Mouse (Mus musculus): ENCODE measurements around the gene Runx2. TPM values are rescaled to one million over a fixed set of nuclear protein-coding genes. Genes with fewer than 3 reads are reported as not detected.

Runx2 gene
- polyA plus RNA-seq, 1 experiment from 2014 or later = 0.41 TPM

- H3K9ac ChIP-seq = no peak overlapping the region
- WGBS = 60% methylated on average over 2 of the region's 2 CpGs
Measured at GRCm38 (mm10) chr17:44728464-44728863, 86.1 kb downstream of the Runx2 start.

GRCm38 (mm10) chr17:44727675-44728074 is 86.9 kb downstream of the Runx2 start:
- Histone ChIP-seq H3K36me3 (no peaks in the 10 kb centered on the region), H3K4me2 (no peak overlapping the region), H3K4me3 (no peak overlapping the region), H3K9me3 (no peaks in the 10 kb centered on the region), H3K4me1 (replicated peaks) (no peaks in the 10 kb centered on the region), H3K27ac (replicated peaks) (no peak overlapping the region), H3K27me3 (peaks cover 19% of the 10 kb centered on the region), H3K9ac (no peak overlapping the region)
- no peak for ATAC-seq (ENCODE audit: low FRiP score, low read depth)

More at GRCm38 (mm10) chr17:44728464-44728863, 86.1 kb downstream of the Runx2 start:
- ATAC-seq (ENCODE audit: low FRiP score, low read depth) = no peak
- Histone ChIP-seq H3K27ac (replicated peaks) (no peak overlapping the region), H3K36me3 (no peaks in the 10 kb centered on the region), H3K9me3 (no peaks in the 10 kb centered on the region), H3K4me3 (no peak overlapping the region), H3K27me3 (peaks cover 25% of the 10 kb centered on the region), H3K4me2 (no peak overlapping the region), H3K4me1 (replicated peaks) (no peaks in the 10 kb centered on the region)

GRCm38 (mm10) chr17:44724805-44725480 is 89.7 kb downstream of the Runx2 start:
- Histone ChIP-seq H3K27ac (replicated peaks) (no peak overlapping the region), H3K36me3 (no peaks in the 10 kb centered on the region), H3K4me1 (replicated peaks) (no peaks in the 10 kb centered on the region), H3K4me3 (no peak overlapping the region), H3K9me3 (no peaks in the 10 kb centered on the region), H3K9ac (no peak overlapping the region), H3K4me2 (no peak overlapping the region), H3K27me3 (peaks cover 5% of the 10 kb centered on the region; the same call in 1 of the 2 replicates)
- ATAC-seq (ENCODE audit: low FRiP score, low read depth) = no peak
- 94% methylated on average over 16 of the region's 16 CpGs for WGBS

GRCm38 (mm10) chr17:44724255-44724654 is 90.3 kb downstream of the Runx2 start:
- Histone ChIP-seq H3K9me3 (no peaks in the 10 kb centered on the region), H3K27ac (replicated peaks) (no peak overlapping the region), H3K27me3 (peaks cover 3% of the 10 kb centered on the region; the same call in 1 of the 2 replicates), H3K9ac (no peak overlapping the region), H3K4me3 (no peak overlapping the region), H3K4me2 (no peak overlapping the region), H3K4me1 (replicated peaks) (no peaks in the 10 kb centered on the region), H3K36me3 (no peaks in the 10 kb centered on the region)
- ATAC-seq (ENCODE audit: low FRiP score, low read depth) = no peak
- 92% methylated on average over 11 of the region's 11 CpGs for WGBS

- Histone ChIP-seq H3K27ac (replicated peaks) (no peak overlapping the region), H3K4me3 (no peak overlapping the region), H3K36me3 (no peaks in the 10 kb centered on the region), H3K27me3 (no peaks in the 10 kb centered on the region), H3K9me3 (no peaks in the 10 kb centered on the region), H3K4me1 (replicated peaks) (peaks cover 4% of the 10 kb centered on the region; the same call in 1 of the 2 replicates), H3K9ac (no peak overlapping the region), H3K4me2 (no peak overlapping the region)
- 72% methylated on average over 8 of the region's 8 CpGs for WGBS
- ATAC-seq (ENCODE audit: low FRiP score, low read depth) = no peak
Measured at GRCm38 (mm10) chr17:44722103-44722792, 92.3 kb downstream of the Runx2 start.

GRCm38 (mm10) chr17:44718591-44718990 is 96.0 kb downstream of the Runx2 start:
- Histone ChIP-seq H3K36me3 (no peaks in the 10 kb centered on the region), H3K4me3 (no peak overlapping the region), H3K4me2 (no peak overlapping the region), H3K27ac (replicated peaks) (no peak overlapping the region), H3K9me3 (no peaks in the 10 kb centered on the region), H3K27me3 (no peaks in the 10 kb centered on the region), H3K4me1 (replicated peaks) (peaks cover 4% of the 10 kb centered on the region; the same call in 1 of the 2 replicates), H3K9ac (no peak overlapping the region)
- 76% methylated on average over 6 of the region's 6 CpGs for WGBS
- ATAC-seq (ENCODE audit: low FRiP score, low read depth) = no peak

GRCm38 (mm10) chr17:44718036-44718435 is 96.6 kb downstream of the Runx2 start:
- Histone ChIP-seq H3K36me3 (no peaks in the 10 kb centered on the region), H3K27me3 (no peaks in the 10 kb centered on the region), H3K4me2 (no peak overlapping the region), H3K9ac (no peak overlapping the region), H3K9me3 (no peaks in the 10 kb centered on the region), H3K4me3 (no peak overlapping the region), H3K4me1 (replicated peaks) (peaks cover 4% of the 10 kb centered on the region; the same call in 1 of the 2 replicates), H3K27ac (replicated peaks) (no peak overlapping the region)
- ATAC-seq (ENCODE audit: low FRiP score, low read depth) = no peak; the same call in 1 of the 2 replicates
- WGBS = 40% methylated on average over 6 of the region's 6 CpGs

- Histone ChIP-seq H3K4me1 (replicated peaks) (peaks cover 8% of the 10 kb centered on the region), H3K9ac (no peak overlapping the region), H3K27ac (replicated peaks) (no peak overlapping the region), H3K4me3 (no peak overlapping the region), H3K4me2 (no peak overlapping the region), H3K9me3 (no peaks in the 10 kb centered on the region), H3K27me3 (no peaks in the 10 kb centered on the region), H3K36me3 (no peaks in the 10 kb centered on the region)
- 93% methylated on average over 4 of the region's 4 CpGs for WGBS
- ATAC-seq (ENCODE audit: low FRiP score, low read depth) = no peak
Measured at GRCm38 (mm10) chr17:44714116-44714515, 100.5 kb downstream of the Runx2 start.

GRCm38 (mm10) chr17:44713404-44713803 is 101.2 kb downstream of the Runx2 start:
- Histone ChIP-seq H3K4me1 (replicated peaks) (peaks cover 8% of the 10 kb centered on the region), H3K9ac (no peak overlapping the region), H3K36me3 (no peaks in the 10 kb centered on the region), H3K4me3 (no peak overlapping the region), H3K27me3 (no peaks in the 10 kb centered on the region), H3K27ac (replicated peaks) (no peak overlapping the region), H3K9me3 (no peaks in the 10 kb centered on the region), H3K4me2 (no peak overlapping the region)
- no peak for ATAC-seq (ENCODE audit: low FRiP score, low read depth)
- WGBS = 93% methylated on average over 8 of the region's 8 CpGs

GRCm38 (mm10) chr17:44709516-44710252 is 104.9 kb downstream of the Runx2 start:
- H3K4me3 ChIP-seq = no peak overlapping the region
- peaks cover 5% of the 10 kb centered on the region; the same call in 1 of the 2 replicates for H3K4me1 ChIP-seq (replicated peaks)
- 46% methylated on average over 11 of the region's 11 CpGs for WGBS
- H3K9ac ChIP-seq = no peak overlapping the region
- 0 out of 2 replicates have a peak, but pooled peaks have one; percentile 30 for ATAC-seq (ENCODE audit: low FRiP score, low read depth)
- no peaks in the 10 kb centered on the region for H3K27me3 ChIP-seq
- H3K36me3 ChIP-seq = no peaks in the 10 kb centered on the region
- no peak overlapping the region for H3K27ac ChIP-seq (replicated peaks)
- H3K9me3 ChIP-seq = no peaks in the 10 kb centered on the region
- no peak overlapping the region for H3K4me2 ChIP-seq

- ATAC-seq (ENCODE audit: low FRiP score, low read depth) = no peak
- H3K9ac ChIP-seq = no peak overlapping the region
- no peak overlapping the region for H3K27ac ChIP-seq (replicated peaks)
- H3K4me3 ChIP-seq = no peak overlapping the region
- no peaks in the 10 kb centered on the region for H3K36me3 ChIP-seq
- no peaks in the 10 kb centered on the region for H3K27me3 ChIP-seq
- H3K9me3 ChIP-seq = no peaks in the 10 kb centered on the region
- 100% methylated on average over 3 of the region's 3 CpGs for WGBS
- no peak overlapping the region for H3K4me2 ChIP-seq
- H3K4me1 ChIP-seq (replicated peaks) = peaks cover 5% of the 10 kb centered on the region; the same call in 1 of the 2 replicates
Measured at GRCm38 (mm10) chr17:44707956-44708355, 106.6 kb downstream of the Runx2 start.

GRCm38 (mm10) chr17:44706531-44706930 is 108.1 kb downstream of the Runx2 start:
- WGBS = 88% methylated on average over 10 of the region's 10 CpGs
- no peak overlapping the region for H3K27ac ChIP-seq (replicated peaks)
- H3K36me3 ChIP-seq = no peaks in the 10 kb centered on the region
- H3K4me2 ChIP-seq = no peak overlapping the region
- no peak overlapping the region for H3K4me3 ChIP-seq
- H3K27me3 ChIP-seq = no peaks in the 10 kb centered on the region
- H3K9ac ChIP-seq = no peak overlapping the region
- H3K4me1 ChIP-seq (replicated peaks) = peaks cover 5% of the 10 kb centered on the region; the same call in 1 of the 2 replicates
- H3K9me3 ChIP-seq = no peaks in the 10 kb centered on the region
- no peak for ATAC-seq (ENCODE audit: low FRiP score, low read depth)
